Comparison of ENCODE assay signal across 8 mouse cellular contexts in genomic region chr9:106886828-106887702, GRCm38 (mm10). TPM values are rescaled to one million over a fixed set of nuclear protein-coding genes. Genes with fewer than 3 reads are reported as not detected.
DNase-seq lines count a peak whose midpoint lies in the region; ATAC-seq and TF ChIP-seq lines count a peak whose summit lies in the region.

Gene Rbm15b (minus strand): TSS chr9:106887428.

- TF ChIP-seq CTCF in cortical plate, adult 2 months (IDR thresholded peaks at IDR 0.05; ENCODE audit: extremely low read depth, insufficient read depth, low read length), result peak; percentile 56

- H3K4me1 ChIP-seq in cortical plate, adult 2 months (ENCODE audit: control insufficient read depth, insufficient read depth, low read length), result peaks cover 10% of the 10 kb centered on the region; the same call in 1 of the 2 replicates
- peaks cover 76% of the 10 kb centered on the region for H3K4me1 ChIP-seq in megakaryocyte, embryonic 14.5 days

- peak; percentile 96 to 97 for DNase-seq in gastrocnemius, adult 8-10 months (ENCODE audit: low spot score in 2 of 2)
- DNase-seq in hindlimb bud, embryonic 11.5 days (ENCODE audit: extremely low spot score, low read depth, low spot score), result peak; percentile 72
- peak; percentile 94 to 98 for DNase-seq in left cerebral cortex, adult 8-10 months (ENCODE audit: low spot score in 2 of 2)
- DNase-seq in right cerebral cortex, postnatal 10 days (ENCODE audit: low spot score in 2 of 2), result peak; percentile 99
- DNase-seq in urinary bladder, postnatal 25 days (ENCODE audit: low spot score), result peak; percentile 97

- peaks cover 67% of the 10 kb centered on the region for H3K36me3 ChIP-seq in megakaryocyte, embryonic 14.5 days (replicated peaks; ENCODE audit: low read length)

- H3K4me3 ChIP-seq in cortical plate, adult 2 months (ENCODE audit: insufficient read depth, low read length), result peak within 1 kb of the TSS; percentile 48
- peak within 1 kb of the TSS; percentile 98 for H3K4me3 ChIP-seq in megakaryocyte, embryonic 14.5 days (replicated peaks)

- H3K27me3 ChIP-seq in megakaryocyte, embryonic 14.5 days (replicated peaks), result no peaks in the 10 kb centered on the region

- ATAC-seq in activated CD4-positive, CD25-positive, alpha-beta regulatory T cell, adult 4 months, result peak; percentile 62

- TF ChIP-seq POLR2A in cortical plate, adult 2 months (IDR thresholded peaks at IDR 0.05; ENCODE audit: extremely low read depth, insufficient read depth, low read length), result peak; percentile 36; the same call in 1 of the 2 replicates

- 0 out of 2 replicates have a peak within 1 kb of the TSS, but pooled peaks have one; percentile 32 for H3K27ac ChIP-seq in cortical plate, adult 2 months (ENCODE audit: insufficient read depth, low read length)

- H3K9me3 ChIP-seq in megakaryocyte, embryonic 14.5 days, result no peaks in the 10 kb centered on the region

RNA-seq across cellular contexts. Expression of gene Rbm15b, which starts in this region (rescaled TPM):
- 1 to 10 TPM; 3.2 to 4.4 TPM for polyA plus RNA-seq in activated CD4-positive, CD25-positive, alpha-beta regulatory T cell, adult 4 months (2017; shearing (Covaris generic))
- polyA plus RNA-seq in cortical plate, adult 2 months (2012; rRNA removed), result 16.2 and 16.6 TPM in 2 replicates
- 1 to 10 TPM; 3.3 to 6.3 (median 4.1) TPM for total RNA-seq in gastrocnemius, adult 8-10 months (2022)
- total RNA-seq in left cerebral cortex, adult 8-10 months (2022), result 10 to 100 TPM; 51.6 to 56.5 (median 52.8) TPM
- 6.4 and 13.0 TPM in 2 replicates for polyA plus RNA-seq in megakaryocyte, embryonic 14.5 days (2012; ENCODE audit: insufficient read depth, low replicate concordance)

Comparison
In these comparisons a context has a peak if more than half of its experiments do, and no peak if none do; other contexts are left out.
1. Peak in every context shown above with its lines: DNase-seq, ATAC-seq, H3K4me3 ChIP-seq and H3K27ac ChIP-seq.
2. RNA of gene Rbm15b (total RNA-seq): 51.6 to 56.5 TPM in left cerebral cortex, adult 8-10 months; 3.3 to 6.3 TPM in gastrocnemius, adult 8-10 months; every median in the first group is over 4 times any median in the second.